Mouse (Mus musculus) liver, postnatal 0 days (tissue): ENCODE data around the gene Tbx18.

Experiments
- CTCF ChIP-seq: sonication (generic); IDR thresholded peaks from 2 replicates; pipeline ENCODE4 v1.5.1; 2016; ENCODE audit warnings: antibody characterized with exemption, low read depth
- EP300 ChIP-seq: IDR thresholded peaks from 2 replicates; pipeline ENCODE4 v1.6.1; 2016; ENCODE audit warnings: antibody characterized with exemption, low read depth, mild to moderate bottlenecking

DNA sequence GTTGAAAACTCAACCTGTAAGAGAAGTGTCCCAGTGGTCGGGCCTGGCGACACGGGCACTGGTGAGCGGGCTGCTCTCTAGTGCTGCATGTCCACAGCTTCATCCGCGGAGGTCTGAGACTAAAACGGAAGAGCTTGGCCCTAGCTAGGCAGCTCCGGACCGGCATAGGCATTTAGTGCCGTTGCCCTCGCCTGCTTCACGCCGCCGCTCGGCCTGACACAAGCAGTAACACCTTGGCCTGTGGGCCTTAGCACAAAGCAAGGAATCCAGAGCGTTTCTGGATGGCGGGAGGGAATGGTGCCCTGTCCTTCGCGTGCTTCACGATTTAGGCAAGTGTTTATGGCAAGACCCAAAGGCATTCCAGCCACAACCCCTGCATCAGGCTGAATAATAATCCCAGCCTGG is 9.2 kb upstream of the Tbx18 start:
- TF ChIP-seq EP300 = no peak
- TF ChIP-seq CTCF = no peak
